Mouse (Mus musculus): ENCODE results near the gene Cplx3. TPM values are rescaled to one million over a fixed set of nuclear protein-coding genes. Genes with fewer than 3 reads are reported as not detected.

The Cplx3 gene
- polyA plus RNA-seq, 1 experiment from 2014 or later: not detected

- H3K36me3 ChIP-seq (ENCODE audit: insufficient read depth, low read length): peaks cover 10% of the 10 kb centered on the region; the same call in 1 of the 2 replicates
- no peaks in the 10 kb centered on the region for H3K9me3 ChIP-seq (ENCODE audit: low read length)
- H3K27ac ChIP-seq (ENCODE audit: low read length): no peak overlapping the region
- no peak overlapping the region for H3K4me2 ChIP-seq (replicated peaks; ENCODE audit: low read depth, low read length)
- peaks cover 12% of the 10 kb centered on the region for H3K4me1 ChIP-seq (ENCODE audit: insufficient read depth, low read length)
- WGBS: 46% methylated on average over 3 of the region's 3 CpGs
- H3K4me3 ChIP-seq (ENCODE audit: low read length): no peak overlapping the region
- H3K9ac ChIP-seq (replicated peaks; ENCODE audit: low read length): no peak overlapping the region
- H3K27me3 ChIP-seq (ENCODE audit: insufficient read depth, low read length): 0 out of 2 replicates have a peak, but pooled peaks cover 3% of the 10 kb centered on the region
- ATAC-seq (ENCODE audit: low FRiP score, low TSS enrichment): no peak
Observed at GRCm38 (mm10) chr9:57554753-57555152, 51.3 kb downstream of the Cplx3 start.

- peak overlapping the region; percentile 73; the same call in 1 of the 2 replicates for H3K4me2 ChIP-seq (replicated peaks; ENCODE audit: low read depth, low read length)
- peaks cover 18% of the 10 kb centered on the region; the same call in 1 of the 2 replicates for H3K36me3 ChIP-seq (ENCODE audit: insufficient read depth, low read length)
- no peak overlapping the region; the same call in 1 of the 2 replicates for H3K4me3 ChIP-seq (ENCODE audit: low read length)
- no peaks in the 10 kb centered on the region for H3K9me3 ChIP-seq (ENCODE audit: low read length)
- H3K9ac ChIP-seq (replicated peaks; ENCODE audit: low read length): peak overlapping the region; percentile 83; the same call in 1 of the 2 replicates
- no peaks in the 10 kb centered on the region for H3K27me3 ChIP-seq (ENCODE audit: insufficient read depth, low read length)
- ATAC-seq (ENCODE audit: low FRiP score, low TSS enrichment): 0 out of 2 replicates have a peak, but pooled peaks have one; percentile 18
- 76% methylated on average over 11 of the region's 11 CpGs for WGBS
- H3K4me1 ChIP-seq (ENCODE audit: insufficient read depth, low read length): peaks cover 12% of the 10 kb centered on the region
- no peak overlapping the region for H3K27ac ChIP-seq (ENCODE audit: low read length)
Observed at GRCm38 (mm10) chr9:57553119-57553518, 53.0 kb downstream of the Cplx3 start.

GRCm38 (mm10) chr9:57552139-57552887 lies 53.8 kb downstream of the Cplx3 start, which contains the start of gene Mpi:
Gene Mpi (minus strand): TSS chr9:57552763.
- Histone ChIP-seq H3K4me3 (ENCODE audit: low read length) (peak within 1 kb of the TSS; percentile 79), H3K9me3 (ENCODE audit: low read length) (no peaks in the 10 kb centered on the region), H3K4me1 (ENCODE audit: insufficient read depth, low read length) (peaks cover 12% of the 10 kb centered on the region), H3K27ac (ENCODE audit: low read length) (no peak within 1 kb of the TSS), H3K36me3 (ENCODE audit: insufficient read depth, low read length) (peaks cover 23% of the 10 kb centered on the region), H3K9ac (replicated peaks; ENCODE audit: low read length) (peak within 1 kb of the TSS; percentile 83), H3K27me3 (ENCODE audit: insufficient read depth, low read length) (no peaks in the 10 kb centered on the region), H3K4me2 (replicated peaks; ENCODE audit: low read depth, low read length) (peak within 1 kb of the TSS; percentile 73)
- WGBS: under 1% methylated on average over 28 of the region's 28 CpGs
- peak; percentile 59 for ATAC-seq (ENCODE audit: low FRiP score, low TSS enrichment)

- H3K9ac ChIP-seq (replicated peaks; ENCODE audit: low read length): no peak overlapping the region; the same call in 1 of the 2 replicates
- ATAC-seq (ENCODE audit: low FRiP score, low TSS enrichment): no peak
- H3K9me3 ChIP-seq (ENCODE audit: low read length): no peaks in the 10 kb centered on the region
- no peak overlapping the region for H3K4me3 ChIP-seq (ENCODE audit: low read length)
- H3K4me2 ChIP-seq (replicated peaks; ENCODE audit: low read depth, low read length): no peak overlapping the region
- peaks cover 28% of the 10 kb centered on the region for H3K36me3 ChIP-seq (ENCODE audit: insufficient read depth, low read length)
- no peaks in the 10 kb centered on the region for H3K27me3 ChIP-seq (ENCODE audit: insufficient read depth, low read length)
- no peak overlapping the region for H3K27ac ChIP-seq (ENCODE audit: low read length)
- H3K4me1 ChIP-seq (ENCODE audit: insufficient read depth, low read length): peaks cover 12% of the 10 kb centered on the region
- WGBS: 87% methylated on average over 11 of the region's 11 CpGs
Observed at GRCm38 (mm10) chr9:57550126-57550862, 55.8 kb downstream of the Cplx3 start.

Other genes with a start within 250 kb of the Cplx3 start
- gene Ppcdc, start 166.2 kb downstream of the Cplx3 start, polyA plus RNA-seq (2015; fragmentation: Nextera tagmentation; extraction: Ambion mirVana): 29.7 and 30.5 TPM in 2 replicates
- 17.7 and 20.2 TPM in 2 replicates for gene Scamp5, start 138.2 kb downstream of the Cplx3 start, polyA plus RNA-seq (2015; fragmentation: Nextera tagmentation; extraction: Ambion mirVana)
- gene Rpp25, start 102.3 kb downstream of the Cplx3 start, polyA plus RNA-seq (2015; fragmentation: Nextera tagmentation; extraction: Ambion mirVana): 5.5 and 6.4 TPM in 2 replicates
- 670 and 691 TPM in 2 replicates for gene Cox5a, start 85.0 kb downstream of the Cplx3 start, polyA plus RNA-seq (2015; fragmentation: Nextera tagmentation; extraction: Ambion mirVana)
- gene Fam219b, start 68.8 kb downstream of the Cplx3 start, polyA plus RNA-seq (2015; fragmentation: Nextera tagmentation; extraction: Ambion mirVana): 19.0 and 19.8 TPM in 2 replicates
- gene Mpi, start 53.5 kb downstream of the Cplx3 start, polyA plus RNA-seq (2015; fragmentation: Nextera tagmentation; extraction: Ambion mirVana): 54.6 and 57.2 TPM in 2 replicates
- gene Scamp2, start 45.3 kb downstream of the Cplx3 start, polyA plus RNA-seq (2015; fragmentation: Nextera tagmentation; extraction: Ambion mirVana): 93.4 and 101 TPM in 2 replicates
- gene Ulk3, start 16.8 kb downstream of the Cplx3 start, polyA plus RNA-seq (2015; fragmentation: Nextera tagmentation; extraction: Ambion mirVana): 18.3 and 22.7 TPM in 2 replicates
- not detected in 2 replicates for gene Lman1l, start 14.5 kb upstream of the Cplx3 start, polyA plus RNA-seq (2015; fragmentation: Nextera tagmentation; extraction: Ambion mirVana)
- 27.2 and 31.6 TPM in 2 replicates for gene Csk, start 47.4 kb upstream of the Cplx3 start, polyA plus RNA-seq (2015; fragmentation: Nextera tagmentation; extraction: Ambion mirVana)
- gene Cyp1a2, start 77.4 kb upstream of the Cplx3 start, polyA plus RNA-seq (2015; fragmentation: Nextera tagmentation; extraction: Ambion mirVana): not detected in 2 replicates
- 0.23 and 0.25 TPM in 2 replicates for gene Cyp1a1, start 81.6 kb upstream of the Cplx3 start, polyA plus RNA-seq (2015; fragmentation: Nextera tagmentation; extraction: Ambion mirVana)
- 39.2 and 41.2 TPM in 2 replicates for gene Edc3, start 102.3 kb upstream of the Cplx3 start, polyA plus RNA-seq (2015; fragmentation: Nextera tagmentation; extraction: Ambion mirVana)
- gene Clk3, start 159.6 kb upstream of the Cplx3 start, polyA plus RNA-seq (2015; fragmentation: Nextera tagmentation; extraction: Ambion mirVana): 82.0 and 90.0 TPM in 2 replicates
- gene Arid3b, start 230.5 kb upstream of the Cplx3 start, polyA plus RNA-seq (2015; fragmentation: Nextera tagmentation; extraction: Ambion mirVana): 6.0 and 8.6 TPM in 2 replicates